Mouse (Mus musculus): ENCODE data around the gene Vcam1. TPM values are rescaled to one million over a fixed set of nuclear protein-coding genes. Genes with fewer than 3 reads are reported as not detected.

Gene Vcam1
- polyA plus RNA-seq (2012; fragmentation: generic; extraction: Trizol), result 6.6 TPM

DNA sequence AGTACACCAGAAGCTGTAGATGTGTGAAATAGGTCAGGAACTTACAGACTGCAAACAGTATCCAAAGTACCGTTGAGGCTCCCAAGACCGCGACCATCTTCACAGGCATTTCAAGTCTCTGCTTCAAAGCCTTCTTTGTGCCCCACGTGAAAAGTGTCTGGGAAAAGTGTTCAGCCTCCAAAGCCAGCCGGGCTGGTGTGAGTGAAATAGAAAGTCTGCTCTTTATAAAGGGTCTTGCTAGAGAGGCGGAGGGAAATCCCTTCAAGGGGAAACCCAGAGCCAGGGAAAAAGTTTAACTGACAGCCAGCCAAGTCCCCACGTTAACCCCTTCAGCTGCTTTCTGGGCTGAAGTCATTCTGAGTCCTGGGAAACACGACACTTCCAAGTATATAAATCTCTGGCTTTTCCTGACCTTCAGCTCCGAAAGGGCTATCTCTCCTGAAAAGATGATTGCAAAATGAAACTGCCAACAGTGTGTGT lies at the start of gene Vcam1:
Vcam1 (minus strand) TSS at position 430 of the 480 bp plus-strand sequence.
- Histone ChIP-seq H3K36me3 (ENCODE audit: control insufficient read depth, insufficient read depth) (no peaks in the 10 kb centered on the region), H3K27me3 (ENCODE audit: control insufficient read depth, insufficient read depth, insufficient read length) (no peaks in the 10 kb centered on the region), H3K4me3 (peak within 1 kb of the TSS; percentile 42), H3K4me2 (ENCODE audit: low read depth) (peak within 1 kb of the TSS; percentile 89), H3ac (ENCODE audit: control insufficient read depth, insufficient read length) (no peak within 1 kb of the TSS), H3K79me2 (ENCODE audit: control insufficient read depth, insufficient read depth) (no peaks in the 10 kb centered on the region)
- TF ChIP-seq MYOD1 (IDR thresholded peaks at IDR 0.05; ENCODE audit: control insufficient read depth in 1 of 3, insufficient read length in 2 of 3, low read depth in 2 of 3) (no peak), SRF (IDR thresholded peaks at IDR 0.05; ENCODE audit: control insufficient read depth, insufficient read length, low read depth) (no peak), E2F4 (IDR thresholded peaks at IDR 0.05; ENCODE audit: insufficient read depth) (no peak), TCF12 (IDR thresholded peaks at IDR 0.05; ENCODE audit: insufficient read depth, poor library complexity, severe bottlenecking) (no peak), CEBPB (IDR thresholded peaks at IDR 0.05; ENCODE audit: insufficient read depth, poor library complexity, severe bottlenecking) (peak; percentile 58; the same call in 1 of the 2 replicates), TCF3 (IDR thresholded peaks at IDR 0.05; ENCODE audit: insufficient read length, low read depth) (no peak), MYOG (IDR thresholded peaks at IDR 0.05; ENCODE audit: control insufficient read depth in 1 of 3, insufficient read depth in 1 of 3, insufficient read length in 2 of 3, low read depth in 2 of 3) (no peak), MAX (IDR thresholded peaks at IDR 0.05; ENCODE audit: low read depth) (no peak)

GRCm38 (mm10) chr3:116175106-116175505 lies 45.6 kb upstream of the Vcam1 start:
- Histone ChIP-seq H3K4me3 (no peak overlapping the region), H3K4me2 (ENCODE audit: low read depth) (no peak overlapping the region), H3K79me2 (ENCODE audit: control insufficient read depth, insufficient read depth) (no peaks in the 10 kb centered on the region), H3K36me3 (ENCODE audit: control insufficient read depth, insufficient read depth) (no peaks in the 10 kb centered on the region), H3ac (ENCODE audit: control insufficient read depth, insufficient read length) (no peak overlapping the region), H3K27me3 (ENCODE audit: control insufficient read depth, insufficient read depth, insufficient read length) (no peaks in the 10 kb centered on the region)
- TF ChIP-seq REST (IDR thresholded peaks at IDR 0.05; ENCODE audit: insufficient read depth, insufficient read length), result no peak
- TF ChIP-seq TCF3 (IDR thresholded peaks at IDR 0.05; ENCODE audit: insufficient read length, low read depth), result no peak
- TF ChIP-seq E2F4 (IDR thresholded peaks at IDR 0.05; ENCODE audit: insufficient read depth), result no peak
- TF ChIP-seq MAX (IDR thresholded peaks at IDR 0.05; ENCODE audit: low read depth), result no peak
- TF ChIP-seq TCF12 (IDR thresholded peaks at IDR 0.05; ENCODE audit: insufficient read depth, poor library complexity, severe bottlenecking), result no peak
- no peak for TF ChIP-seq MYOD1 (IDR thresholded peaks at IDR 0.05; ENCODE audit: control insufficient read depth in 1 of 3, insufficient read length in 2 of 3, low read depth in 2 of 3)

- Histone ChIP-seq H3K27me3 (ENCODE audit: control insufficient read depth, insufficient read depth, insufficient read length) (no peaks in the 10 kb centered on the region), H3K79me2 (ENCODE audit: control insufficient read depth, insufficient read depth) (no peaks in the 10 kb centered on the region), H3K4me3 (no peak overlapping the region), H3K36me3 (ENCODE audit: control insufficient read depth, insufficient read depth) (no peaks in the 10 kb centered on the region), H3ac (ENCODE audit: control insufficient read depth, insufficient read length) (no peak overlapping the region), H3K4me2 (ENCODE audit: low read depth) (no peak overlapping the region)
- no peak for TF ChIP-seq CEBPB (IDR thresholded peaks at IDR 0.05; ENCODE audit: insufficient read depth, poor library complexity, severe bottlenecking)
- TF ChIP-seq TCF3 (IDR thresholded peaks at IDR 0.05; ENCODE audit: insufficient read length, low read depth), result no peak
These were observed 42.0 kb upstream of the Vcam1 start for GRCm38 (mm10) chr3:116171461-116171860.

- H3ac ChIP-seq (ENCODE audit: control insufficient read depth, insufficient read length), result no peak overlapping the region
- H3K4me3 ChIP-seq, result no peak overlapping the region
- no peaks in the 10 kb centered on the region for H3K79me2 ChIP-seq (ENCODE audit: control insufficient read depth, insufficient read depth)
- TF ChIP-seq REST (IDR thresholded peaks at IDR 0.05; ENCODE audit: insufficient read depth, insufficient read length) (no peak), SRF (IDR thresholded peaks at IDR 0.05; ENCODE audit: control insufficient read depth, insufficient read length, low read depth) (no peak), CEBPB (IDR thresholded peaks at IDR 0.05; ENCODE audit: insufficient read depth, poor library complexity, severe bottlenecking) (no peak), E2F4 (IDR thresholded peaks at IDR 0.05; ENCODE audit: insufficient read depth) (no peak), POLR2A (IDR thresholded peaks at IDR 0.05; ENCODE audit: insufficient read length, low read depth) (no peak), MYOD1 (IDR thresholded peaks at IDR 0.05; ENCODE audit: control insufficient read depth in 1 of 3, insufficient read length in 2 of 3, low read depth in 2 of 3) (no peak), TCF12 (IDR thresholded peaks at IDR 0.05; ENCODE audit: insufficient read depth, poor library complexity, severe bottlenecking) (no peak), MAX (IDR thresholded peaks at IDR 0.05; ENCODE audit: low read depth) (no peak), USF1 (IDR thresholded peaks at IDR 0.05; ENCODE audit: low read depth) (no peak)
- no peaks in the 10 kb centered on the region for H3K36me3 ChIP-seq (ENCODE audit: control insufficient read depth, insufficient read depth)
- no peaks in the 10 kb centered on the region for H3K27me3 ChIP-seq (ENCODE audit: control insufficient read depth, insufficient read depth, insufficient read length)
- H3K4me2 ChIP-seq (ENCODE audit: low read depth), result no peak overlapping the region
These were observed 38.6 kb upstream of the Vcam1 start for GRCm38 (mm10) chr3:116168056-116168455.

DNA sequence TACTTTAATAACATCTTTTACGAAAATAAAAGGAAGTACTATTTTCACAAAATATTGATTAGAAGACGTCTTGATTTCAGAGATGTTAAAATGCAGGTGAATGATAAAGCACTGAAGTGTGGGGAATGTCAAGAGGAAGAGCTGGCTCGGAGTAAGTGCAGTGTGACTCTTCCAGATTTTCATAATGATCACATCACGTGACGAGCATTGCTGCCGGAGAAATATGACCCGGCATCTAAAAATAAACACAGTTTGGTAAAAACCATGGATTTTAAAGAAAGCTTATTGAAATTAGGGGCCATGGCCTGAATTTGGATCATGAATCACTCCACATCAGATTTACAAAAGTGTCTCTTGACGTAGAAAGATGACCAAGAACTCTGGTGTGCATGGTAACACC lies 36.8 kb upstream of the Vcam1 start:
- H3K4me3 ChIP-seq, result no peak overlapping the region
- H3K36me3 ChIP-seq (ENCODE audit: control insufficient read depth, insufficient read depth), result no peaks in the 10 kb centered on the region
- no peak overlapping the region for H3K4me2 ChIP-seq (ENCODE audit: low read depth)
- no peak for TF ChIP-seq CEBPB (IDR thresholded peaks at IDR 0.05; ENCODE audit: insufficient read depth, poor library complexity, severe bottlenecking)
- TF ChIP-seq TCF3 (IDR thresholded peaks at IDR 0.05; ENCODE audit: insufficient read length, low read depth), result no peak
- no peak for TF ChIP-seq E2F4 (IDR thresholded peaks at IDR 0.05; ENCODE audit: insufficient read depth)
- no peak for TF ChIP-seq REST (IDR thresholded peaks at IDR 0.05; ENCODE audit: insufficient read depth, insufficient read length)
- no peak for TF ChIP-seq SRF (IDR thresholded peaks at IDR 0.05; ENCODE audit: control insufficient read depth, insufficient read length, low read depth)
- TF ChIP-seq POLR2AphosphoS2 (IDR thresholded peaks at IDR 0.05; ENCODE audit: insufficient read length, low read depth), result no peak
- no peak for TF ChIP-seq POLR2A (IDR thresholded peaks at IDR 0.05; ENCODE audit: insufficient read length, low read depth)
- no peak for TF ChIP-seq TCF12 (IDR thresholded peaks at IDR 0.05; ENCODE audit: insufficient read depth, poor library complexity, severe bottlenecking)
- no peak for TF ChIP-seq MYOG (IDR thresholded peaks at IDR 0.05; ENCODE audit: control insufficient read depth in 1 of 3, insufficient read depth in 1 of 3, insufficient read length in 2 of 3, low read depth in 2 of 3)
- no peak for TF ChIP-seq MYOD1 (IDR thresholded peaks at IDR 0.05; ENCODE audit: control insufficient read depth in 1 of 3, insufficient read length in 2 of 3, low read depth in 2 of 3)
- no peak for TF ChIP-seq MAX (IDR thresholded peaks at IDR 0.05; ENCODE audit: low read depth)
- TF ChIP-seq USF1 (IDR thresholded peaks at IDR 0.05; ENCODE audit: low read depth), result no peak
- no peaks in the 10 kb centered on the region for H3K79me2 ChIP-seq (ENCODE audit: control insufficient read depth, insufficient read depth)
- no peaks in the 10 kb centered on the region for H3K27me3 ChIP-seq (ENCODE audit: control insufficient read depth, insufficient read depth, insufficient read length)
- no peak overlapping the region for H3ac ChIP-seq (ENCODE audit: control insufficient read depth, insufficient read length)

All from myocyte (in vitro differentiated cells).